Mouse (Mus musculus): ENCODE measurements around the gene Xpr1. TPM values are rescaled to one million over a fixed set of nuclear protein-coding genes. Genes with fewer than 3 reads are reported as not detected.

Gene Xpr1
- polyA plus RNA-seq, 1 experiment, result 27.2 TPM

DNA sequence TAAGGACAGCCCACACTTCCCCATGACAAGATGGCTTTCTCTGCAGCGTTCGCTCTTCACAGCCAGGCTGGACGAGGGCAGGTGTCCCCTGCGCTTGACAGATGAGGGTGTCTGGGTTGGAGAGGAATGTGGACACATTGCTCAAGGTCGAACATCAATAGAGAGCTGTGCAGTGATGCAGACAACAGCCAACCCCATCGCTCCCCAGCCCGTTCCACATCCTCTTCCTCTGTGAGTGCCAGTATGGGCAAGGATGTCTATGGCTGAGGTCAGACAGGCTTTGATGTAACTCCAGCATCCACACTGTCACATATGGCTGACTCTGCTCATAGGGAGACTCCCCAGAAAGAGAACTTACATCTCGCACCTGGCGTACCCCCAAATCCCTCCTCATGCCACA, 183.8 kb downstream of the Xpr1 start:
- Histone ChIP-seq H3K9ac (ENCODE audit: low read depth, poor library complexity, severe bottlenecking) (no peak overlapping the region), H3K36me3 (ENCODE audit: control insufficient read depth, insufficient read depth, low read length, poor library complexity, severe bottlenecking) (no peaks in the 10 kb centered on the region)

GRCm38 (mm10) chr1:155232786-155233185, 184.4 kb downstream of the Xpr1 start:
- no peak overlapping the region for H3K4me3 ChIP-seq (ENCODE audit: low read depth, low read length)
- TF ChIP-seq POLR2A (IDR thresholded peaks at IDR 0.05; ENCODE audit: insufficient read depth, low read length) (no peak), EP300 (IDR thresholded peaks at IDR 0.05; ENCODE audit: insufficient read depth, low read depth, low read length) (no peak), CTCF (IDR thresholded peaks at IDR 0.05; ENCODE audit: low read depth, low read length) (no peak)
- no peaks in the 10 kb centered on the region for H3K4me1 ChIP-seq (ENCODE audit: control insufficient read depth, insufficient read depth, low read length)
- no peak overlapping the region for H3K27ac ChIP-seq (ENCODE audit: insufficient read depth, low read length)
- no peak overlapping the region for H3K9ac ChIP-seq (ENCODE audit: low read depth, poor library complexity, severe bottlenecking)
- no peaks in the 10 kb centered on the region for H3K9me3 ChIP-seq (replicated peaks; ENCODE audit: control insufficient read depth, insufficient read depth, low read length, poor library complexity, severe bottlenecking)
- no peaks in the 10 kb centered on the region for H3K27me3 ChIP-seq (ENCODE audit: control insufficient read depth, insufficient read depth, low read length, poor library complexity, severe bottlenecking)
- no peaks in the 10 kb centered on the region for H3K36me3 ChIP-seq (ENCODE audit: control insufficient read depth, insufficient read depth, low read length, poor library complexity, severe bottlenecking)

More for the DNA sequence above, 183.8 kb downstream of the Xpr1 start:
- TF ChIP-seq POLR2A (IDR thresholded peaks at IDR 0.05; ENCODE audit: insufficient read depth, low read length) (no peak), EP300 (IDR thresholded peaks at IDR 0.05; ENCODE audit: insufficient read depth, low read depth, low read length) (no peak), CTCF (IDR thresholded peaks at IDR 0.05; ENCODE audit: low read depth, low read length) (no peak)
- H3K27ac ChIP-seq (ENCODE audit: insufficient read depth, low read length), result no peak overlapping the region
- H3K27me3 ChIP-seq (ENCODE audit: control insufficient read depth, insufficient read depth, low read length, poor library complexity, severe bottlenecking), result no peaks in the 10 kb centered on the region
- H3K4me3 ChIP-seq (ENCODE audit: low read depth, low read length), result no peak overlapping the region
- H3K4me1 ChIP-seq (ENCODE audit: control insufficient read depth, insufficient read depth, low read length), result no peaks in the 10 kb centered on the region
- H3K9me3 ChIP-seq (replicated peaks; ENCODE audit: control insufficient read depth, insufficient read depth, low read length, poor library complexity, severe bottlenecking), result no peaks in the 10 kb centered on the region

GRCm38 (mm10) chr1:155232385-155232784, 184.8 kb downstream of the Xpr1 start:
- TF ChIP-seq POLR2A (IDR thresholded peaks at IDR 0.05; ENCODE audit: insufficient read depth, low read length) (no peak), CTCF (IDR thresholded peaks at IDR 0.05; ENCODE audit: low read depth, low read length) (no peak), EP300 (IDR thresholded peaks at IDR 0.05; ENCODE audit: insufficient read depth, low read depth, low read length) (no peak)
- Histone ChIP-seq H3K9me3 (replicated peaks; ENCODE audit: control insufficient read depth, insufficient read depth, low read length, poor library complexity, severe bottlenecking) (no peaks in the 10 kb centered on the region), H3K4me1 (ENCODE audit: control insufficient read depth, insufficient read depth, low read length) (no peaks in the 10 kb centered on the region), H3K4me3 (ENCODE audit: low read depth, low read length) (no peak overlapping the region), H3K36me3 (ENCODE audit: control insufficient read depth, insufficient read depth, low read length, poor library complexity, severe bottlenecking) (no peaks in the 10 kb centered on the region), H3K27me3 (ENCODE audit: control insufficient read depth, insufficient read depth, low read length, poor library complexity, severe bottlenecking) (no peaks in the 10 kb centered on the region), H3K9ac (ENCODE audit: low read depth, poor library complexity, severe bottlenecking) (no peak overlapping the region), H3K27ac (ENCODE audit: insufficient read depth, low read length) (no peak overlapping the region)

GRCm38 (mm10) chr1:155229464-155230411, 187.5 kb downstream of the Xpr1 start:
- no peaks in the 10 kb centered on the region for H3K36me3 ChIP-seq (ENCODE audit: control insufficient read depth, insufficient read depth, low read length, poor library complexity, severe bottlenecking)
- no peak overlapping the region for H3K4me3 ChIP-seq (ENCODE audit: low read depth, low read length)
- H3K27me3 ChIP-seq (ENCODE audit: control insufficient read depth, insufficient read depth, low read length, poor library complexity, severe bottlenecking), result no peaks in the 10 kb centered on the region
- no peaks in the 10 kb centered on the region for H3K9me3 ChIP-seq (replicated peaks; ENCODE audit: control insufficient read depth, insufficient read depth, low read length, poor library complexity, severe bottlenecking)
- H3K9ac ChIP-seq (ENCODE audit: low read depth, poor library complexity, severe bottlenecking), result no peak overlapping the region
- H3K4me1 ChIP-seq (ENCODE audit: control insufficient read depth, insufficient read depth, low read length), result no peaks in the 10 kb centered on the region
- no peak for TF ChIP-seq POLR2A (IDR thresholded peaks at IDR 0.05; ENCODE audit: insufficient read depth, low read length)
- H3K27ac ChIP-seq (ENCODE audit: insufficient read depth, low read length), result no peak overlapping the region

Other genes starting within 250 kb of the Xpr1 start
- 8.0 and 8.4 TPM in 2 replicates for gene BC034090, start 173.0 kb downstream of the Xpr1 start, polyA plus RNA-seq (2011; ENCODE audit: insufficient read depth, insufficient read length, low read depth, missing spikeins)
- 62.2 and 78.4 TPM in 2 replicates for gene Acbd6, start 140.7 kb upstream of the Xpr1 start, polyA plus RNA-seq (2011; ENCODE audit: insufficient read depth, insufficient read length, low read depth, missing spikeins)

Data from ES-Bruce4 (cell line).